Mouse (Mus musculus) small intestine, adult 2 months (tissue): ENCODE results near the gene Cachd1.

Experiments used
- CTCF ChIP-seq: fragments of 200-500 bp; IDR thresholded peaks from 2 replicates; pipeline ENCODE4 v1.5.1; 2012; ENCODE audit warnings: low read depth, mild to moderate bottlenecking, control low read depth, inconsistent platforms, low read length, moderate library complexity, mixed read lengths; ENCODE audit not compliant: insufficient replicate concordance, insufficient read length; ENCODE audit errors: extremely low read depth
- POLR2A ChIP-seq: fragments of 200-500 bp; IDR thresholded peaks from 2 replicates; pipeline ENCODE4 v1.6.1; 2012; ENCODE audit warnings: low read depth, mild to moderate bottlenecking, control low read depth, inconsistent platforms, low read length, moderate library complexity

DNA sequence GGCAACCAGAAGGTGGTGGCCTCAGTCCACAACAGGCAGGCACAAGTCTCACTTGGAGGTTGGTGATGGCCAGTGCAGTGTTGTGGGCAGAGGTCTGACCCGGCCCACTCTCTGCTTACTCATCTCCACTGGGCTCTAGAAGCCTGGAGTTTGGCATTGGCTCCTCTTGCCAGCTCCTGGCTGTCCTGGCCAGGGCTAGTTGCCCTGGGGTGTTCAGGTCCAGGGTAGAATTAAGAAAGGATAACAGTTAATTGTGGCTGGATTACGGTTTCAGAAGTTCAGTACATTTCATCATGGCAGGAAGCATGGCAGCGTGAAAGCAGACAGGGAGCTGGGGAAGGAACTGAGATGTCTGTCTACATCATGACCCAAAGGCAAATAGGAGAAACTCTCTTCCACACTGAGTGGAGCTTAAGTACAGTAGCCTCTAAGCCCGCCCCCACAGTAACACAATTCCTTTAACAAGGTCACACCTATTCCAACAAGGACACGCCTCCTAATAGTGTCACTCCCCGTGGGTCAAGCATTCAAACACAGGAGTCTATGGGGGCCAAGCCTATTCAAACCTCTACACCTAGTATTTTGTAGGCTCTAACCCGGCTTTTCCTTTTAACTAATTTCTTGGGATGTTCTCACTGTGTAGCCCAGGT lies 74.5 kb downstream of the Cachd1 start:
- TF ChIP-seq CTCF (no peak), POLR2A (no peak)
